Mouse (Mus musculus): ENCODE data around the gene Kcne1. TPM values are rescaled to one million over a fixed set of nuclear protein-coding genes. Genes with fewer than 3 reads are reported as not detected.

The Kcne1 gene
- total RNA-seq (2022): not detected

DNA sequence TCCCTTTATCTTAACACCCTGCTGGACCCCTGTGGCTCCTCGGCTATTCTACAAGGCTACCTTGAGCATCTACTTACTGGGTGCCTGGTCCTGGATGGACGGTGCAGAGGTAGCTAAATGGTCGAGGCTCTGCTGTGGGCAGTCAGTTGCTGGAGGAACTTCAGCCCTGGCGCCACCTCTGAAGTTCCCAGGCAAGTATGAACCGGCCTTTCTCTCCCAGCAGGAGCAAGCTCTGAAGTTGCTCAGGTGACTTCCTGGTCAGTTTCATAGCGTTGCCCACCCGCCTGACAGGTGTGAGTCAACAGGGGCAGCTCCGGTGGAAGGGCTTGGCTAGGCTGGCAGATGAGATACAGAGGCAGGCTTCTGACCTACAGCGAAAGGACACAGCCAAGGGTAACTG, at the start of gene Kcne1:
Gene Kcne1 (minus strand): TSS at position 240 of the 400 bp plus-strand sequence.
- no peak for DNase-seq (ENCODE audit: low spot score in 2 of 2)

DNA sequence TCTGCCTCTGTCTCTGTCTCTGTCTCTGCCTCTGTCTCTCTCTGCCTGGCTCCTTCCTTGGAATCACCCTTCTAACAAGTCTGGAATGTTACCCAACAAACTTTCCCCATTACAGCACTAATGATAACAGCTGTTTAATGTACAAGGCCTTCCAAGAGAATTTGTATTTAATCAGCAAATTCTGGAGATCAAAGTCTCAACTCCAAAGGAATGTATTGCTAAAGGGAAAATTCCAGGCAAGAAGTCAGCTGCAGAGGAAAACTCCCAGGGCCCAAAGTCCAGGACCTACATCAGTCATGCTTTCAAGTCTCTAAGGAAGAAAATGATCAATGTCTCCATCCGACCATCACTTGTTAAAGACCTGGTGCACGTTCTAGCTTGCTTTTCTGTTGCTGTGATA, 48.6 kb upstream of the Kcne1 start:
- DNase-seq (ENCODE audit: low spot score in 2 of 2): no peak

DNA sequence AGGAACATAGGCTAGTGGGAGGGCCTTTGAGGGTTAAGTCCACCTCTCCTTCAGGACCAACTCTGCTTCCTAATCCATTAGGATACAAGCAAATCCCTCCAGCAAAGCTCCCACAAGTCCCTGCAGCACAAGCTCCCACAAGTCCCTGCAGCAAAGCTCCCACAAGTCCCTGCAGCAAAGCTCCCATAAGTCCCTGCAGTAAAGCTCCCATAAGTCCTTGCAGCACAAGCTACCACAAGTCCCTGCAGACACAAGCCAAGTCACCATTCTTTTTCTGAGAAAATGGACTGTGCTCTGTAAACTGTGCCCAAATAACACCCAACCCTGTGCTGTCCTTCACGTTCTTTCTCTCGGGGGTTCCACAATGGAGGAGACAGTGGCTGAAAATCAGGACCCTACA, 44.9 kb upstream of the Kcne1 start:
- DNase-seq (ENCODE audit: low spot score in 2 of 2): no peak

DNA sequence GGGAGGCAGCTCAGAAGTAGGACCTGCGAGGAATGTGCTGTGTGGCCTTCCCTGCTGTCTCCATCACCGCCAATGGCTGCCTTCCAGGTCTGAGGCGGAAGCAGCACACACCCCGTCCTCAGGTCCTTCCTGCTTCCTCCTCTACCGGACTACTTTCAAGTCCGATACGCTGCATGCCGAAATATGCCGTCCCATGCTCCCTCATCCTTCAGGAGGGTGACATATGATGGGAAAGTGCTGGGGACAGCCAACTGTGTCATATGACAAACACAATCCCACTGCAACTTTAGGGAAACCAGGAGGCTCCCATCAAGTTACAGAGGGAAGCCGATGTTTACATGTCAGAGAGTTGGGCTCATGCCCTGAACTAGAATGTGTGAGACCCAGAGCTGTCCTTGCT, 43.8 kb upstream of the Kcne1 start:
- no peak for DNase-seq (ENCODE audit: low spot score in 2 of 2)

DNA sequence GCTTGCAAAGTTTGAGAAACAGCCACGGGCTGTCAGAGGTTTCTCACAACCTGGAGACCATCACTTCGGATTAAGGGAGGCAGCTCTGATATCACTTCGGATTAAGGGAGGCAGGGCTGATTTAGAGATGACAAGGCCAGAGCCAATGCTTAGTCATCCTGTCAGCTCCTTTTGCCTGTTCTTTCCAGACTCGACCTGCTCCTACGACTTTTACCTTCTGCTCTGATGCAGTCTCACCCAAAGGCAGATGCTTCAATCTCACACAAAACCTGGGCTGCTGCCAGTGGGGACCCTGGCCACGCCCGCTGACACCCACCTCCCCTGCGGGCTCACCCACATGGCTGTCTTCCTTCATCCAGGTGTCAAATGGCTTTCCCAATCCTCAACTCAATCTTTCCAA, 42.9 kb upstream of the Kcne1 start:
- DNase-seq (ENCODE audit: low spot score in 2 of 2): no peak

DNA sequence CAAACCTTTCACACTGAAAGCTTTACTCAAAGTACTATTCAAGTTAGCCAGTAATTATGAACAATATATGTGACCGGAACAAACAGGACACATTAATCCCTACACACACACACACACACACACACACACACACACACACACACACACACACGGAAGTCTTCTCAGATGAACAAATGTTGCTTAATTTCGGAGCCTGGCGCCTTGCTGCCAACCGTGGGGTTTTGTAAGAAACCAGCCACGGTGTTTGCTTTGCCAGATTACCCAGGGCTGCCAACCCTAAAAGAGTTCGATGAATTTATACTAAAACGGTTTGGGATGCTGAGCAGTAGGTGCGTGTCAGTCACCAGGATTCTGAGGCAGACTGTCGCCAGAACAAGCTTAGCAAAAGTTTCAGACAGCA, 41.9 kb upstream of the Kcne1 start:
- DNase-seq (ENCODE audit: low spot score in 2 of 2): no peak

DNA sequence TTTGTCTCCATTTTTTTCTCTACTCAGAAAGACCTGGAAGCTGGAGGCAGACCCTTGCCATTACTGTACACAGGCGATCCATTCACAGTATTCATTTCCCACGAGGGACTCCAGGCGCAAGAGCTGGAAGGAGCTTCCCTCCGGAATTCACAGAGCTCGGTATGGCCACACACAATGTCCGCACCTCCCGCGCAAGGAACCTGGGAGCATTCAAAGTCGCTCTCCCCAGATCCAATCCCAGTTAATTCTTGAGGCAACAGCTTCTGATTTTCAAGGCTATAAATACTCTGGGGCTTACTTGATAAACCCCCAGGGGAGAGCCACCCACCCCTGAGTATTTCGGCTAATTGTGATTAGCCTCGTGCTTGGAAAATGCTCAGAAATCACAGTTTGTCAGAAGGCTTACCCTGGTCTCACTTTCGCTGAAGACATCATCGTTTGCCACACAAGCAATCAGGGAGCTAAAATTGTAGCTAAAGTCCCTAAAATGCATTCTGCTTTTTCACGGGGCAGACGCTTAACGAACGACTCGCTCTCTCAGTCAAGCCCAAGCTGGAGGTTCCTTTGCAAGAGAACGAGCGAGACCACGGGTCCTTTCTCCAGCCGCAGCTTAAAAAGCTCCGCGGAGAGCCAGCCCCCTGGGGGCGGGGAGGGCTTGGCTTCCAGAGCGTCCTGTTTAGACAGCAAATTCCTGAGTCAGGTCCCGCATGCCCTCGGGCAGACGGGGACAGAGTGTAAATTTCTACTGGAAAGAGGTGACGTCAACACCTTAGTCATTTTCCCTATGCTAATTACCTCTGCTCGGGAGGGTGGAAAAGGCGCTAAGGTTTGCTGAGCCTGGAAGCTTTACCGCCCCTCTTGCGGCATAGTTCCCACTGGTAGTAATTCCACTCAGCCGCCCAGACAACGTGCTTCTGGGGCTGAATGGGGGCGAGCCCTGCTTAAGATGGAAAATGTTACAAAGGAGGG, 40.5 kb upstream of the Kcne1 start:
- peak; percentile 50 to 59 for DNase-seq (ENCODE audit: low spot score in 2 of 2)

DNA sequence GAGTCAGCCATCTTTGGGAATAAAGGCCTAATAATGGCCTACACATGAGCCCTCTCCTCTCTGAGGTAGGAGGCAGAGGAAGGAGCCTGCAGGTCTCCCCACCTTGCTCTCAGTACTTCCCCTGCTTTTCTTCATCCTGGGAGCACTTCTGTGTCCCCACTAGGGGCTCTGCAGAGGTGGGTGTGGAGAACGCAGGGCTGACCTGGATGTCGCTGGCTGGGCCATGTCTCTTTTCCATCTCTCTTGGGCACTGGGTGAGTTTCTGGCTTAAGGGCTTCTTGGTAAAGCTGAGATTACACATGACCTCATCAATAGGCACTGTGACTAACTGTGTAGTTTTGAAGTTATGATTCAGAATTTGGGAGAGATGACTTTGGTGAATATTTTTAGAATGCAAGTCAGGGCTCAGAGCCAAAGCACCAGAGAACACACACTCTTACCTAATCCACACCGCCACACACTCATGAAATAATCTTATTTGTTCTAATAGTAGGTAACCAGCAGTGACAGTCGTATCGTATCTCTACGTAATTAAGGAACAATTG, 39.4 kb upstream of the Kcne1 start:
- no peak for DNase-seq (ENCODE audit: low spot score in 2 of 2)

DNA sequence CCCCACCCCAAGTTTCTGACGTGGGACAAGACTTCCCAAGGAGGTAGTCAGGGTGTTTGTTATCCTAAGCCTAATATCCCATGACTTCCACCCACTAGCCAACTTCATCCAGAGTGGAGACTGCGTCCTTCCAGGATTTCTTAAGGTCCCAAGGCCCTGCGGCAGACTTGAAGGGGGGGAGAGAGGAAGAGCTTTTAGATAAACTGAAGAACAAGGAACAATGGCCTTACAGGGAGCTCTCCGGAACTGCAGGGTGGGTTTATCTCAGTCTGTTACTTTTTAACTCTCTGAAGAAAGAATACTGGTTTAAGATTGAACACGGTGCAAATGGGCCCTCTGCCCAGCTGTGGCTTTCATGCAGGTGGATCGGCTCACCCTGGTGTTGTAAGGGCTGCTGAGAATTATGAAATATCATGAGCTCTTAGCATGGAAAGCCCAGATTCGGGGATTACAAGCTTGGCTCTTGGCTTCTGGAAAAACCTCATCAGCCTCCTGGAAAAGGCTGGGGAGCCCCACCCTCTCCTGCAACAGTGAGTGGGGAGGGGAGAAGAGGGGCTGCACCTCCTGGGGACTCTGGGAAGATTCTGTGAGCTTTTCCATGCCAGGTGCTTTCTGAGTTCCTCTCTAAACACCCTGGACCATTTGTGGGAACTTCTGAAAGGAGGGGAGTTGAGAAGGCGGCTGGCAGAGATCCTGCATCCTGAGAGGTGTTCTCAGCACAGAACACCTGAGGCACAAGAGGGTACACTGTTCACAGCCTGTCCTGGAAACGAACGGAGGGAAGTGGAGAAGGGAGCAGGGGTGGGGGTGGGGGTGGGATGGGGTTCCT, 38.7 kb upstream of the Kcne1 start:
- no peak for DNase-seq (ENCODE audit: low spot score in 2 of 2)

DNA sequence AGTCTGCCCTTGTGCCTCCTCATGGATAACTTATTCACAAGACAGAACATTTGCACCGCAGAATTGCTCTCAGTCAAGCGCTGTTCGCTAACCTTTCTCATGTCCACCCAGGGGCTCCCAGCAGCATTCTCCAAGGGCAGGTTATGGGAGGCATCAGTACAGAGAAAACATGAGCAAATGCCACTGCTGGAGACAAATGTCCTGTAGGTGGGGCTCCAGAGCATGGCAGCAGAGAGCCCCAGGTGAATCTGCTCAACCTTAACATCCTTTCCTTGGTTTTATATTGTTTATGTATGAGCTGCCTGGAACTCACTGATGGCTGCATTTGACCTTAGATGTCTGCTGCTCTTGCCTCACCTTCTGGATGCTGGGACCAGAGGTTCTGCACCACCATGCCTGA, 34.5 kb upstream of the Kcne1 start:
- DNase-seq (ENCODE audit: low spot score in 2 of 2): no peak

DNA sequence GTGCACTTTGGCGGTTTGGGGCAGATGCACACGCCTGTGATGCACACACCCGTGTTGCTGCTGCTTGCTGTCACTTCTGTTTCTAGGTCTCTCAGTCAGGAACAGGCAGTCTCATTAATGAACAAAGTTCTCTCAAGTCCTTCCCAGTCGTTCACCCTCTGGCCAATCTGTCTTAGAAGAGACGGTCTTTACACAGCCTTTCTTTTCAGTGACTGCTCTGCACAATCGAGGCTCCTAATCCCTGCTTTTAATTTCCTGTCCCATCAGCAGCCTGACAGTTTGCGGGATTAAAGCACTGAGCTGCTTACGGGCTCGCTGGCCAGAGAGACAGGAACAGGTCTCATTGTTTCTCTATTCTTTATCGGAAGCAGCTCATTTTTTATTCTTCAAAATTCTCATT, 28.4 kb upstream of the Kcne1 start:
- no peak for DNase-seq (ENCODE audit: low spot score in 2 of 2)

DNA sequence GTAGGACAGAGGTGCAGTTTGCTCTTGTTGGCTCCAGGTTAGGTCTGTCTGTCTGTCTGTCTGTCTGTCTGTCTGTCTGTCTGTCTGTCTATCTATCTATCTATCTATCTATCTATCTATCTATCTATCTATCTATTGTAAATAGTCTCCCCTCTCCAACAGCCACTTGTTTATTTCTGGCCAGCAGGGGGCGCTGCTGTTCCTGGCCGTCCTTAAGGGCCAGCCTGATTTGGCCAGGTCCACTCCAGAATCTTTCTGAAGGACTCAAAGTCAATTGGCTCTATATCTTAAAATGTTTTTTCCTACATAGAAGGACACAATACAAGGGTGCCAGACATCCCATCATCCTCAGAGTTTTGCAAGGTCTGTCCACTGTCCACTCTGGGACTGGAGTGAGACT, 25.8 kb upstream of the Kcne1 start:
- peak in 1 of 2 experiments; percentile 49 for DNase-seq (ENCODE audit: low spot score in 2 of 2)

DNA sequence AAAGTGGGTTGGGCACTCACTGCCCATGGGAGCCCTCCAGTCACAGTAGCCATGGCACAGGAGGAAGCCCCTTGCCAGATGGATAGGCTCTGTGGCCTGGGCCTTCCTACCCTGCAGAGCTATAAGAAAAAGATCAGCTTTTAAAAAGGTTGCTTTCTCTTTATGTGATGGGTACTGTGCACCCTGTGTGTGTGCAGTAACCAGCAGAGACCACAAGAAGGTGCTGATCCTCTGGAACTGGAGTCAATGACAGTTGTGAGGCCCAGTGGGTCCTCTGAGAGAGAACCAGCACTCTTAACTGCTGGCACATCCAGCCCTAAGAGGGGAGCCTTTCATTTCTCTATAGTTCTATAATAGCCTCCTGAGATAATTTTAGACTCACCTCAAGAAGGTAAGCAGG, 24.1 kb upstream of the Kcne1 start:
- no peak for DNase-seq (ENCODE audit: low spot score in 2 of 2)

DNA sequence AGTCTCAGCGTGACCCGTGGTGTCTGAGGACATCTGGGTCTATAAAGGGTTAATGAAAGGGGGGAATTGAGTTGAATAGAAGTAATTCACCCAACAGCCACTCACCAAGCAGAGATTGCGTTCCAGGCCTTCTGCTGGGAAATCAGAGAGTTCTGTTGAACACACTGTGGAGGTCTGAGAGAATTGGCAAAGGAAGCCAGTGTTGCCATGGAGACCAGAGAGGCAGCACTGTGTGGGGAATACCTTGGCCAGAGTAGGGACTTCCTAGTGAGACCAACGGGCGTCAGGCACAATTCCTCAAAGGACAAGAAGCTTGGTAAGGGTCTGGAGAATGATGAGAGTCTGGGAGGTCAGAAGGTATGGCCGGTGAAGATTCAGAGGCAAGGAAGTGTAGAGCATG, 23.2 kb upstream of the Kcne1 start:
- peak; percentile 72 to 77 for DNase-seq (ENCODE audit: low spot score in 2 of 2)

DNA sequence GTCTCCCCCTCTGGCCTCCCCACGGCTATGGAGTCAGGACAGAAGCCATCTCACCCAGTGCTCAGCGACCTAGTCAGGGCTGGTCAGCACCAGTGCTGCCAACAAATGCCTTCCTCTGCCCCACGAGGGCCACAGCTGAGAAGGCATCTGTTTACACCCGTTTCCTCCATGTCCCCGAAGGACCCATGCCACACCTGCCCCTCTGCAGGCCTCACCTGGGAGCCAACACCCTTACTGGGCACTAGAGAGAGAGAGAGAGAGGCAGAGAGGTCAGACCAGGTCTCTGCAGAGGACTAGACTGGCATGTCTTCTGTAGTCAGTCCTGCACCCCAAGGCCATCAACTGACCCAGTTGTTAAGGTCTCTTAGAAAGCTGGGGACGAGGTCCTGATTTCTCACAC, 21.8 kb upstream of the Kcne1 start:
- DNase-seq (ENCODE audit: low spot score in 2 of 2): no peak

DNA sequence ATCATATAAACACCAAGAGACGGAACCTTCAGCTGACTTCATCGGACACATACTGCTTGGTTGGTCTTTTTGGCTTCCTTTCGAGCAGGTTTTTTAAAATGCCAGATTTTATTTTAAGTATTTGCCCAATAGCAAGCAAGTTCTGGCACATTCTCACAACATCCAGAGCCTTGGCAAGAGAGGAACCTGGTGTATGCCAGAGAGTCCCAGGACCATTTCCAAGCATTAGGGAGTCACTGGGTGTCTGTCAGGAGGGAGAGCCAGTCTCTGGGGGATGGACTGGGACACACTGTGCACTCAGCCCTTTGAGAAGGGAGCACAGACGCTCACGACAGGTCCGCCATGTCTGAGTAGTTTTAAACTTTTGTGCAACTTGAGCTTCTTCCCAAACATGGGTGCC, 17.7 kb upstream of the Kcne1 start:
- peak in 1 of 2 experiments; percentile 25 for DNase-seq (ENCODE audit: low spot score in 2 of 2)

DNA sequence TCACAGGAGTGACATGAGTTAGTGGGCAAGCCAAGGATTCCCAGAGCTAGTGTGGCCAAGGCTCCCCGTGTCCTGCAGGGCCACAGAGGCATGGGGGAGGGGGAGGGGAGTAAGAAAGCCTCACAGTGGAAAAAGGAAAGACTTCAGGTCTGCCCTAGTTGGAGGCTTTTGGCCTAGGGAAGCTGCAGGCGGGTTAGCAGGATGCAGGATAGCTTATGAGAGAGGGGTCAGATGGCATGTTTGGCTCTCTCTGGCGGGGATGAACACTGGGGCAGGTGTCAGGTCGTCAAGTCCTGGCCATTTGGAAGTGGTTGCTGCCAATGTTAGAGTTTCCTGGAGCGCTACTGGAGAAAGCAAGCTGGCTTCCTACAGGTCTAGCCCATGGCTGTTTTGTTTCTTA, 12.4 kb upstream of the Kcne1 start:
- no peak for DNase-seq (ENCODE audit: low spot score in 2 of 2)

DNA sequence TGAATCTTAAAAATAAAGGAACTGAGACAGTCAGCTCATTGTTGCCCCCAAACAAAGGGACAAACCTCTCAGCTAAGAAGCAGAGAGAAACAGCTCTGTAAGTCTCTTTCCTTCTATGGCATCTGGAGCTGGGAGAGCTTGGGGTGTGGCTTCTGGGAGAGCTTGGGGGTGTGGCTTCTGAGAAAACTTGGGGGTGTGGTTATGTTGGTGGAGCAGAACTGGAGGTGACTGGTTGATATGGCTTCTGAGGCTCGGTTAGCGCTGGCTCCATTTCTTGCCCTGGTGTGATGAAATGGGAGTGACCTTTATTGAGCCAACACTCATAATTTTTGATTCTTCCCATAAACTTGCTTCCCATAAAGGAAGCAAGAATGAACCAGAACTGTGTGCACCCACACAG, 10.0 kb upstream of the Kcne1 start:
- DNase-seq (ENCODE audit: low spot score in 2 of 2): no peak

DNA sequence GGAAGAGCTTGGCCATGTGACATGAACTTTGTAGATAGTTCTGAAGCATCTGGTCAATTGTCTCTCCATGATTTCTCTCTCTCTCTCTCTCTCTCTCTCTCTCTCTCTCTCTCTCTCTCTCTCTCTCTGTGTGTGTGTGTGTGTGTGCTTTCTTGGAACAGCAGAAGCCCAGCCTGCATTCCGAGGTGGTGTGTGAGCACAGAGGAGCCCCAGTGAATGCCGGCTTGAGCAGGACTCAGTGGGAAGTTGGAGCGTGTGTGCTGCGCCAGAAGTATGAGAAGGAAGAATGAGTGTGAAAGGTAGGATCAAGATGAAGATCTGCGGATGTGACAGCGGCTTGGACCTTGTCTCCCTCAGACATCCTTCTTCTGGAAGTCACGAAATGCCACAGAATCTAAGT, 6.2 kb upstream of the Kcne1 start:
- DNase-seq (ENCODE audit: low spot score in 2 of 2): no peak

DNA sequence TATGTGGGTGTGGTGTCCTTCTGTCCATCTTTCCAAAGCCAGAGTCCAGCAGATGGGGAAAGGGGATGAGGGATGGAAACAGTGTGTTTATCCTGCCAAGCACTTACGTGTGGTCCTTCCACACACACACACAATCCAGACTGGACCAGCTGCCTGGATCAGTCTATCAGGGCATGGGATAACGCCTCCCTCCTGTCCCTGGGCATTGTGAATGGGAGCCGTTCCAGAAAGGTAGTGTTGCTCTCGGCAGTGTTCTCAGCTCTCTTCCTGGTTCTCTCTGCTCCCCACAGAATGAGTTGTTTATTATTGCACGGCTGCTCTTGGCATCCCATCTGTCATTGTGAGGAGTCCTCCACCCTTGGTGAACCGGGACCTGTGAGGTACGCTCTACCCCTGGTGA, 1.4 kb upstream of the Kcne1 start:
- no peak for DNase-seq (ENCODE audit: low spot score in 2 of 2)

DNA sequence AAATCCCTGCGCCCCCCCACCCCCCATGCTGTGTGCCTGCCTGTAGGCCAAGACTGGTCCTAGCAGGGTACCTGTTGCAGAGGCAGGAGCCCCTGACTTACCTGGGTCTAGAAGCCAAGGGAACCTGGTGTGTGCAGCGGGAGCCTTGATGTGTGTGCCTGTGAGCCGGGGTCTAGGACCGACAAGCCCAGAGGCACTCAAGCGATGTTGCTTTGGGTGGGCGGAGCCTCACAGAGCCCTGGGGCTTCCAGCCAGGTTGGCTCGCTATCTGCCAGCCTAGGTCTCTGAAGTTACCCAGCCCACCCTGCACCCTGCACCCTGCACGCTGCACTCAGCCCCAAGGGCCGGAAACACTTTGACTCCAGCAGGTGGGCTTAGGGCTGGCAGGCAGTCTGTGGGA, 534 bp downstream of the Kcne1 start:
- DNase-seq (ENCODE audit: low spot score in 2 of 2): no peak

DNA sequence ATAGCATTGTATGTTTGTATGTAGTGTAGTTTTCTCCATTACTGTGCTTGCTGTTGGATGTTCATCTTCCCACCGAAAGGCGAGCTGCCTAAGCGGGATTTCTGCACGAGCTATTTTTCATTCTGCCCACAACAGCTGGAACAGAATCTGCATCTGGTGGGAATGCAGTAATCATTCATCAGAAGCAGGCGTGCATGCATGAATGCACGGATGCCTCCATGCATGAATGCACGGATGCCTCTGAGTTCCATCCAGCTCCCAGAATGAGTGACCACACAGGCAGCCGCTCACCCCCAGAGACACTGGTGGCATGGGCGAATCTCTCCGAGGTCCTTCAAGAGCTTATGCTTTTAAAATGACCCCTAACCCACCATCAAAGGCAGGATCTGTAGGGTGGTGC, 1.7 kb downstream of the Kcne1 start:
- no peak for DNase-seq (ENCODE audit: low spot score in 2 of 2)
